Mouse (Mus musculus) limb, embryonic 13.5 days (tissue): ENCODE results near the gene Cenpw. TPM values are rescaled to one million over a fixed set of nuclear protein-coding genes. Genes with fewer than 3 reads are reported as not detected.

Experiments used
- ATAC-seq: fragments of 200-750 bp; cut with Nextera tagmentation; 2 replicates; pipeline ENCODE4 v1.8.0; 2017; ENCODE audit warnings: low read depth, moderate number of reproducible peaks, moderate TSS enrichment; ENCODE audit not compliant: low FRiP score
- H3K27ac ChIP-seq: fragments of 300-500 bp; sonication (generic); 2 replicates; pipeline ENCODE4 v1.5.1; 2015; ENCODE audit warnings: inconsistent platforms, mild to moderate bottlenecking, moderate library complexity
- H3K27me3 ChIP-seq: fragments of 300-500 bp; sonication (generic); 2 replicates; pipeline ENCODE4 v1.6.1; 2015; ENCODE audit warnings: mild to moderate bottlenecking, inconsistent platforms
- H3K36me3 ChIP-seq: fragments of 300-500 bp; sonication (generic); 2 replicates; pipeline ENCODE4 v1.6.1; 2015; ENCODE audit warnings: inconsistent platforms, mild to moderate bottlenecking, moderate library complexity
- H3K4me1 ChIP-seq: fragments of 300-500 bp; sonication (generic); 2 replicates; pipeline ENCODE4 v1.6.1; 2015; ENCODE audit warnings: inconsistent platforms
- H3K4me2 ChIP-seq: fragments of 300-500 bp; sonication (generic); replicated peaks from 2 replicates; pipeline ENCODE4 v1.6.1; 2015; ENCODE audit warnings: inconsistent platforms, mild to moderate bottlenecking, moderate library complexity
- H3K4me3 ChIP-seq: fragments of 300-500 bp; sonication (generic); 2 replicates; pipeline ENCODE4 v1.5.1; 2015; ENCODE audit warnings: moderate library complexity, mild to moderate bottlenecking, inconsistent platforms
- H3K9ac ChIP-seq: fragments of 300-500 bp; sonication (generic); 2 replicates; pipeline ENCODE4 v1.6.1; 2015; ENCODE audit warnings: mild to moderate bottlenecking, inconsistent platforms
- H3K9me3 ChIP-seq: fragments of 300-500 bp; sonication (generic); 2 replicates; pipeline ENCODE4 v1.6.1; 2016; ENCODE audit warnings: inconsistent platforms
- WGBS: fragments of 180-500 bp; shearing (Covaris S2); methylation state at CpG from one replicate; pipeline ENCODE4 v1.1.7; 2015; 5-methylcytosine and 5-hydroxymethylcytosine counted together
- polyA plus RNA-seq: library from polyadenylated mRNA; unstranded; fragments of >200 nt; fragmentation: Nextera tagmentation; extraction: Ambion mirVana; gene quantifications from 2 replicates; pipeline ENCODE4 v1.2.1, GENCODE M21; 2015

Cenpw gene
- 40.6 and 42.7 TPM in 2 replicates for polyA plus RNA-seq

DNA sequence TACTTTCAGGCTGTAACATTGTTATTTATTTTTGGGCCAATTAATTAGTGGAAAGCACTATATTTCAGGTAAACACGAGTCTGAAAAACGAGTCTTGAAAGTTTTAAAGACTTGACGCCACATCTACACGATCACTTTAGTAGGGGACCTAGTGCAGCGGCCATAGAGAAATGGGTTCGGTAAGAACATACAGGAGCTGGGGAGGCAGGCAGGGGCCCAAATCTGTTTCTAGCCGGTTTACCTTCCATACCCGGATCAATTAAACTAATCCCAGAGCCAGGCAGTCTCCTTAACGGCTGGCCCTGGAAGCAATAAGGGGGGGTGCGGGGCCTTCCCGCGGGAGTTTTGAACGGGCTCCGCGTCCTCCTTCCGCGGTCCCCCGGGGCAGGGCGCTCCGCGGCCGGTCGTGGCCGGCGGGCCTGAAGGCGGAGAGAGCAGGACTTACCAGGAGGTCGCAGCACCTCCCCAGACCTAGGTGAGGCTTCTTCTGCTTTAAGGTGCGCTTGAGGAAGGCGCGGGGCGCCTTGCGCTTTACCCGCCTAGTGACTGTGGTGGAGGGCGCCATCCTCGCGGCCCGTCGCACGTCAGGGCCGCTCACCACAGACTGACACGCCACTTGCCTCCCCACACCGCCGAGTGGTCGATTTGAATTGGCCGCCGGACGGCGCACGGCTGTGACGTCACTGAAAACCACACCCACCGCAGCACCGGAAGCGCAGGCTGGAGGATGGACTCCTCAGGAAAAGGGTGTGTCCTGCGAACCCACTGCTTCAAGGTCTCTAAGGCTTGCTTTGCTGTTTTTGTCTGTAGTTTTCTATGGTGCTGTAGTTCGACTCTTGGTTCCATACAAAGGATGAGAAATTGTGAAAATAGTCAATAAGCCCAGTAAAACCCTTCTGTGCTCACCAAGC, at the start of gene Cenpw:
Cenpw (minus strand) TSS at position 645 of the 911 bp plus-strand sequence.
- ATAC-seq = peak; percentile 100
- H3K27ac ChIP-seq = peak within 1 kb of the TSS; percentile 33; the same call in 1 of the 2 replicates
- under 1% methylated on average over 55 of the region's 55 CpGs for WGBS

DNA sequence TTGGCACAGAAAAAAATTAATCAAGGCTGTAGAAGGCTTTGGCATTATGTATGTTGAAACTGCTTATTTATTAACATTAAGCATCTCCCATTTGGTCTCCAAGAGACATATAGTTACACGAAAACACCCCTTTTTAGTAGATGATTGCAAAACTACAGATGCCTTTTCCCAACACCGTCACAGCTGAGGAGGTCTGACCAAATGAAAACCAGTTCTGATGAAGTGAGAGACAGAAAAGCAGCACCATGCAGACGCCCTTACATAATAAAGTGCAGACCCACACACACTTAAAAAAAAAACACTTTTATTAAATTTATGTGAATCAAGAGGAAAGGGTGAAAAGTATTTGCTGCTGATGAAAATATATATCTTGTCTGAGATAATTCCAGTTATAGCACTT, 49.3 kb upstream of the Cenpw start:
- Histone ChIP-seq H3K27ac (no peak overlapping the region), H3K9me3 (no peaks in the 10 kb centered on the region), H3K27me3 (no peaks in the 10 kb centered on the region), H3K9ac (no peak overlapping the region), H3K4me3 (no peak overlapping the region), H3K36me3 (no peaks in the 10 kb centered on the region), H3K4me2 (no peak overlapping the region), H3K4me1 (peaks cover 8% of the 10 kb centered on the region)
- WGBS = 17% methylated on average over 3 of the region's 3 CpGs
- ATAC-seq = peak; percentile 51; the same call in 1 of the 2 replicates

More for the DNA sequence above, at the start of gene Cenpw:
- H3K4me2 ChIP-seq = peak within 1 kb of the TSS; percentile 78
- H3K9me3 ChIP-seq = no peaks in the 10 kb centered on the region
- H3K4me1 ChIP-seq = peaks cover 10% of the 10 kb centered on the region
- no peaks in the 10 kb centered on the region for H3K36me3 ChIP-seq
- no peaks in the 10 kb centered on the region for H3K27me3 ChIP-seq
- H3K9ac ChIP-seq = peak within 1 kb of the TSS; percentile 83
- peak within 1 kb of the TSS; percentile 85 for H3K4me3 ChIP-seq

DNA sequence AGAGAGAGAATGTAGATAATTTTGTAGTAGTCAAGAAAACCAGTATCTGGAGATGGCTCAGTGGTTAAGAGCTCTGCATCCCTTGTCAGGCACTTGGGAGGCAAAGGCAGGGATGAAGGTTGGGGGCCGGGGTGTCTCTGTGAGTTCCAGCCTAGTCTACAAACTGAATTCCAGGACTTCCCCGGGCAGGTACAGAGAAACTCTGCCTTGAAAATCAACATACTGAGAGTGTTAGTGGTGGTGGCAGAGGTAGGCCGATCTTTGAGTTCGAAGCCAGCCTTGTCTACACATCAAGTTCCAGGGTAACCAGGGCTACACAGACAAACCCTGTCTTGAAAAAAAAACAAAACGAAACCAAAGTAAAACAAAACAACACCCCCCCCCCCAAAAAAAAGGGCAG, 859 bp downstream of the Cenpw start:
- Histone ChIP-seq H3K27ac (no peak overlapping the region), H3K27me3 (no peaks in the 10 kb centered on the region), H3K4me3 (peak overlapping the region; percentile 85), H3K4me2 (peak overlapping the region; percentile 78), H3K36me3 (no peaks in the 10 kb centered on the region), H3K4me1 (peaks cover 10% of the 10 kb centered on the region), H3K9ac (peak overlapping the region; percentile 83), H3K9me3 (no peaks in the 10 kb centered on the region)
- 58% methylated on average over 5 of the region's 5 CpGs for WGBS
- ATAC-seq = no peak

DNA sequence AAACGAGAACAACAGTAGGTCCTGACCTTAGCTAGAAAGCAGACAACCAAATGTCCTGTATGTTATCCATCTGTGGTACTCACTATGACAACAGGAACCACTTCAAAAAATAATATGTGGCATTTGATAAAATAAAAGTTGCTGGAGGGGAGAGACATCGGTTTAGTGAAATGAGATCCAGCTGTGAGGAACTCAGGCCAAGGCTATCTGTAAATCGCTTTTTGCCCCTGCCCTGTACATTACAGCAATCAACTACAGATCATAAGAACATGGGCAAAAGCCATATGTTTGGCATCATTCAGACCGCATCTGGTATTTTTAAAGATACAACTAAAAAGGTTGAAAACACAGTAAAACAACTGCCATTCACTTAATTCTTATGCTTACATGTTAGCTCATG, 32.7 kb downstream of the Cenpw start:
- H3K4me1 ChIP-seq = no peaks in the 10 kb centered on the region
- 34% methylated on average over 4 of the region's 4 CpGs for WGBS
- no peaks in the 10 kb centered on the region for H3K27me3 ChIP-seq
- no peak overlapping the region for H3K27ac ChIP-seq
- no peaks in the 10 kb centered on the region for H3K36me3 ChIP-seq
- H3K9me3 ChIP-seq = no peaks in the 10 kb centered on the region
- no peak overlapping the region for H3K9ac ChIP-seq
- ATAC-seq = peak; percentile 76; the same call in 1 of the 2 replicates
- no peak overlapping the region for H3K4me3 ChIP-seq
- no peak overlapping the region for H3K4me2 ChIP-seq
